Mouse (Mus musculus) megakaryocyte, embryonic 14.5 days (primary cell): ENCODE data around the gene Smim10l2a.

Source experiments
- FLI1 ChIP-seq: IDR thresholded peaks from 2 replicates; pipeline ENCODE4 v1.6.1; 2012; ENCODE audit warnings: low read length, inconsistent platforms, mixed read lengths
- GATA1 ChIP-seq: IDR thresholded peaks from 3 replicates; pipeline ENCODE4 v1.6.1; 2012; ENCODE audit warnings: mixed read lengths, low read length, inconsistent platforms, borderline replicate concordance

DNA sequence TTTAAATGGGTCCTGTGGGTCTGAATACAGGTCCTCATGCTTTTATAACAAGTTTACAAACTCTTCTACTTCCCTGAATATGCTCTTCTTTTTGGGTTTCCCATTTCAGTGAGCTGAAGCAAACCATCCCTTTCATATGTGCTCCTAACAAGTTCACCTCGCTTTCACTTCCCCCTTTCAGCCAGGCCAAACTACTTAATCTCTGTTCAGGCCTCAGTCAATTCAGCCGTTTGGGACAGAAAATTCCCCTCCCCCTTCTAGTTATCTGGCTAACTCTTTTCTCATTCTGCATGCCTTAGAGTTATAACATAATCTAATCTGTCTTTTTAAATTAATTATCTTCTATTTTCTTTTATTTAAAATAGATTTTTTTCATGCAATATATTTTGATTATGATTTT lies 30.3 kb downstream of the Smim10l2a start:
- no peak for TF ChIP-seq FLI1
- no peak for TF ChIP-seq GATA1
